Comparison of ENCODE assay signal across 8 mouse cellular contexts in genomic region chr7:16613461-16614170, GRCm38 (mm10). TPM values are rescaled to one million over a fixed set of nuclear protein-coding genes. Genes with fewer than 3 reads are reported as not detected.
DNase-seq lines count a peak whose midpoint lies in the region; ATAC-seq and TF ChIP-seq lines count a peak whose summit lies in the region.

No protein-coding gene starts in this region.

- ATAC-seq in kidney, postnatal 0 days (replicated peaks; ENCODE audit: low FRiP score, low read depth), result no peak
- ATAC-seq in G1E (ENCODE audit: extremely low read depth, insufficient number of reproducible peaks, low FRiP score, poor library complexity, severe bottlenecking), result no peak
- no peak for ATAC-seq in hindbrain, embryonic 11.5 days (ENCODE audit: low FRiP score)
- ATAC-seq in lung, postnatal 0 days, result no peak
- ATAC-seq in stomach, postnatal 0 days (ENCODE audit: low FRiP score, low TSS enrichment), result no peak

- H3K4me2 ChIP-seq in kidney, postnatal 0 days (ENCODE audit: low read length), result peak overlapping the region; percentile 82
- peak overlapping the region; percentile 80 for H3K4me2 ChIP-seq in hindbrain, embryonic 11.5 days (replicated peaks; ENCODE audit: low read depth, low read length)
- peak overlapping the region; percentile 84 for H3K4me2 ChIP-seq in lung, postnatal 0 days (replicated peaks; ENCODE audit: low read depth, low read length)
- H3K4me2 ChIP-seq in stomach, postnatal 0 days (replicated peaks; ENCODE audit: low read depth), result peak overlapping the region; percentile 75

- H3K4me1 ChIP-seq in kidney, postnatal 0 days (replicated peaks; ENCODE audit: insufficient read depth, low read length), result peaks cover 40% of the 10 kb centered on the region
- H3K4me1 ChIP-seq in G1E (ENCODE audit: insufficient read depth, low read depth, low read length), result peaks cover 33% of the 10 kb centered on the region
- H3K4me1 ChIP-seq in hindbrain, embryonic 11.5 days (replicated peaks; ENCODE audit: control insufficient read depth, insufficient read depth, low read length), result peaks cover 3% of the 10 kb centered on the region
- peaks cover 35% of the 10 kb centered on the region for H3K4me1 ChIP-seq in lung, postnatal 0 days (ENCODE audit: insufficient read depth, low read depth, low read length)
- peaks cover 6% of the 10 kb centered on the region; the same call in 1 of the 2 replicates for H3K4me1 ChIP-seq in stomach, postnatal 0 days (replicated peaks; ENCODE audit: control insufficient read depth, insufficient read depth)

- no peaks in the 10 kb centered on the region for H3K27me3 ChIP-seq in kidney, postnatal 0 days (ENCODE audit: insufficient read depth, low read length)
- H3K27me3 ChIP-seq in G1E (ENCODE audit: insufficient read depth, low read length), result peaks cover 10% of the 10 kb centered on the region
- no peaks in the 10 kb centered on the region for H3K27me3 ChIP-seq in hindbrain, embryonic 11.5 days (ENCODE audit: control insufficient read depth, insufficient read depth, low read length)
- H3K27me3 ChIP-seq in lung, postnatal 0 days (replicated peaks; ENCODE audit: insufficient read depth, low read length), result no peaks in the 10 kb centered on the region
- no peaks in the 10 kb centered on the region for H3K27me3 ChIP-seq in stomach, postnatal 0 days (ENCODE audit: control insufficient read depth, insufficient read depth, low read length)

- TF ChIP-seq EP300 in lung, postnatal 0 days (IDR thresholded peaks at IDR 0.05), result no peak
- TF ChIP-seq EP300 in stomach, postnatal 0 days (optimal IDR thresholded peaks at IDR 0.05), result no peak

- H3K9me3 ChIP-seq in kidney, postnatal 0 days (replicated peaks; ENCODE audit: low read length), result no peaks in the 10 kb centered on the region
- H3K9me3 ChIP-seq in G1E (replicated peaks), result no peaks in the 10 kb centered on the region
- H3K9me3 ChIP-seq in hindbrain, embryonic 11.5 days (ENCODE audit: control insufficient read depth, low read length), result no peaks in the 10 kb centered on the region
- H3K9me3 ChIP-seq in lung, postnatal 0 days (ENCODE audit: low read length), result no peaks in the 10 kb centered on the region
- H3K9me3 ChIP-seq in stomach, postnatal 0 days (ENCODE audit: control insufficient read depth, low read length), result no peaks in the 10 kb centered on the region

- peak overlapping the region; percentile 88 for H3K4me3 ChIP-seq in kidney, postnatal 0 days (replicated peaks; ENCODE audit: low read depth, low read length)
- H3K4me3 ChIP-seq in G1E (ENCODE audit: low read depth, low read length), result peak overlapping the region; percentile 90
- H3K4me3 ChIP-seq in hindbrain, embryonic 11.5 days (ENCODE audit: low read depth, low read length), result peak overlapping the region; percentile 87
- peak overlapping the region; percentile 95 for H3K4me3 ChIP-seq in lung, postnatal 0 days (ENCODE audit: low read depth, low read length)
- peak overlapping the region; percentile 94 for H3K4me3 ChIP-seq in stomach, postnatal 0 days (ENCODE audit: low read depth, low read length)

- H3K36me3 ChIP-seq in kidney, postnatal 0 days (ENCODE audit: insufficient read depth, low read length), result no peaks in the 10 kb centered on the region
- peaks cover 28% of the 10 kb centered on the region for H3K36me3 ChIP-seq in G1E (replicated peaks)
- no peaks in the 10 kb centered on the region for H3K36me3 ChIP-seq in hindbrain, embryonic 11.5 days (ENCODE audit: control insufficient read depth, insufficient read depth, low read length)
- no peaks in the 10 kb centered on the region for H3K36me3 ChIP-seq in lung, postnatal 0 days (ENCODE audit: insufficient read depth, low read length)
- no peaks in the 10 kb centered on the region; the same call in 1 of the 2 replicates for H3K36me3 ChIP-seq in stomach, postnatal 0 days (ENCODE audit: control insufficient read depth, insufficient read depth, low read length)

- WGBS in kidney, postnatal 0 days, result 1% methylated on average over 20 of the region's 20 CpGs
- WGBS in hindbrain, embryonic 11.5 days, result under 1% methylated on average over 20 of the region's 20 CpGs
- 5% methylated on average over 20 of the region's 20 CpGs for WGBS in lung, postnatal 0 days
- 5% methylated on average over 20 of the region's 20 CpGs for WGBS in stomach, postnatal 0 days

- peak; percentile 17 for DNase-seq in kidney, postnatal 0 days (ENCODE audit: low spot score)
- no peak for DNase-seq in kidney, adult 8-10 months
- no peak for DNase-seq in G1E (ENCODE audit: low spot score)
- peak; percentile 67 to 68 for DNase-seq in cerebellum, postnatal 14 days
- no peak for DNase-seq in hindbrain, embryonic 11.5 days (ENCODE audit: low spot score)
- DNase-seq in lung, postnatal 0 days (ENCODE audit: low spot score), result no peak
- DNase-seq in stomach, postnatal 0 days (ENCODE audit: low spot score), result no peak
- DNase-seq in spleen, adult 12 weeks (ENCODE audit: low spot score), result no peak

- no peak for TF ChIP-seq CTCF in kidney, postnatal 0 days (IDR thresholded peaks at IDR 0.05; ENCODE audit: low read depth)
- no peak for TF ChIP-seq CTCF in G1E (IDR thresholded peaks at IDR 0.05; ENCODE audit: low read depth, low read length)
- no peak for TF ChIP-seq CTCF in lung, postnatal 0 days (IDR thresholded peaks at IDR 0.05)
- no peak for TF ChIP-seq CTCF in stomach, postnatal 0 days (IDR thresholded peaks at IDR 0.05; ENCODE audit: low read depth)

- H3K27ac ChIP-seq in kidney, postnatal 0 days, result peak overlapping the region; percentile 100
- peak overlapping the region; percentile 99 for H3K27ac ChIP-seq in hindbrain, embryonic 11.5 days (ENCODE audit: low read depth, low read length)
- peak overlapping the region; percentile 97 for H3K27ac ChIP-seq in lung, postnatal 0 days (ENCODE audit: low read length)
- H3K27ac ChIP-seq in stomach, postnatal 0 days (replicated peaks), result peak overlapping the region; percentile 100

- peak overlapping the region; percentile 99 for H3K9ac ChIP-seq in kidney, postnatal 0 days (ENCODE audit: low read depth, low read length)
- peak overlapping the region; percentile 83 for H3K9ac ChIP-seq in hindbrain, embryonic 11.5 days (ENCODE audit: low read depth, low read length)
- peak overlapping the region; percentile 92 for H3K9ac ChIP-seq in lung, postnatal 0 days (replicated peaks; ENCODE audit: low read depth)
- peak overlapping the region; percentile 98 for H3K9ac ChIP-seq in stomach, postnatal 0 days (ENCODE audit: low read length)

RNA-seq across cellular contexts. Expression of gene Arhgap35, which starts 1.2 kb away (rescaled TPM):
- polyA plus RNA-seq in kidney, postnatal 0 days (2015; fragmentation: Nextera tagmentation; extraction: Ambion mirVana), result 10.3 and 10.9 TPM in 2 replicates
- total RNA-seq in G1E (2014; fragmentation: Nextera tagmentation), result 12.2 and 14.4 TPM in 2 replicates
- 7.0 and 8.0 TPM in 2 replicates for total RNA-seq in G1E (2017)
- 2.3 and 3.5 TPM in 2 replicates for polyA plus RNA-seq in G1E (2012)
- polyA plus RNA-seq in hindbrain, embryonic 11.5 days (2014; fragmentation: Nextera tagmentation; extraction: Ambion mirVana), result 31.8 and 37.6 TPM in 2 replicates
- 8.2 and 10.9 TPM in 2 replicates for polyA plus RNA-seq in lung, postnatal 0 days (2015; fragmentation: Nextera tagmentation; extraction: Ambion mirVana)
- polyA plus RNA-seq in stomach, postnatal 0 days (2015; fragmentation: Nextera tagmentation; extraction: Ambion mirVana), result 3.8 and 4.1 TPM in 2 replicates

Comparison
In these comparisons a context has a peak if more than half of its experiments do, and no peak if none do; other contexts are left out.
1. DNase-seq: peak in kidney, postnatal 0 days (single experiment) and cerebellum, postnatal 14 days (2 of 2); none in kidney, adult 8-10 months (0 of 2), G1E (single experiment), hindbrain, embryonic 11.5 days (single experiment), lung, postnatal 0 days (single experiment), stomach, postnatal 0 days (single experiment) and spleen, adult 12 weeks (single experiment).
2. Peak in every context shown above with its lines, with median percentiles within 50 percentile points of each other: H3K27ac ChIP-seq, H3K4me2 ChIP-seq, H3K4me3 ChIP-seq and H3K9ac ChIP-seq.